Mouse (Mus musculus) stomach, postnatal 0 days (tissue): ENCODE data around the gene Shcbp1l.
"Not testable (repeated sequence)": the region's sequence is repeated elsewhere in the genome, so short reads cannot be mapped to it uniquely, and the experiment has no call there.

Source experiments
- CTCF ChIP-seq: IDR thresholded peaks from 2 replicates; pipeline ENCODE4 v1.5.1; 2016; ENCODE audit warnings: antibody characterized with exemption, low read depth, mild to moderate bottlenecking, moderate library complexity
- EP300 ChIP-seq: optimal IDR thresholded peaks from 2 replicates; pipeline ENCODE3; 2016; ENCODE audit warnings: antibody characterized with exemption

DNA sequence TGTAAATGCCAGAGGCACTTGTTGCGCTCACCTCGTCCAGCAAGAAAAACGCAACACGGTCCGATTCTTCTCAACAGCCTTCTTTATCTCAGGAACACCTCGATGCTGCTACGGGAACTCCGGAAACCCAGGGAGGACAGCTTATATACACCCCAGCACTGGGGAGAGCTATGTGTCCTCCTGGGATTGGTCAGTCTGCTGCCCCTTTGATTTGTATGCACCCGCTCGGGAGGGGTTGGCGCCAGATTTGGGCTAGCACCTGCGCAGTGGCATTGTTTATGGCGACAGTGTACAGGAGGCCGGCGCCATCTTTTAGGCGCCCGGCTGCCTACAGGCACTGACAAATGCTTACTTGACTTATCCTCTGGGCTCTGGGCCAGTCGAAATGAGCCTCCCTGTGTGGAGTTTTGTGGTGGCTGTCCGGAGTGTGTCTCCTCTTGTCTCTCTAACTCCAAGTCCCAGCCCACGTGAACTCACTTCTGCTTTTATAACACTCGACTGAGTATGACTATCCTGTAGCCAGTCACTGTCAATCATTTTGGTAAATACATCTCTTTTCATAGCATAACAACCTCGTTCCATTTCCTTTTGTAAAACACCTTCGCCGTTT is 10.7 kb upstream of the Shcbp1l start:
- TF ChIP-seq CTCF, EP300: not testable (repeated sequence)
